Mouse (Mus musculus): ENCODE data around the gene Olfr311.
"Not testable (repeated sequence)": the region's sequence is repeated elsewhere in the genome, so short reads cannot be mapped to it uniquely, and the experiment has no call there.

The Olfr311 gene

DNA sequence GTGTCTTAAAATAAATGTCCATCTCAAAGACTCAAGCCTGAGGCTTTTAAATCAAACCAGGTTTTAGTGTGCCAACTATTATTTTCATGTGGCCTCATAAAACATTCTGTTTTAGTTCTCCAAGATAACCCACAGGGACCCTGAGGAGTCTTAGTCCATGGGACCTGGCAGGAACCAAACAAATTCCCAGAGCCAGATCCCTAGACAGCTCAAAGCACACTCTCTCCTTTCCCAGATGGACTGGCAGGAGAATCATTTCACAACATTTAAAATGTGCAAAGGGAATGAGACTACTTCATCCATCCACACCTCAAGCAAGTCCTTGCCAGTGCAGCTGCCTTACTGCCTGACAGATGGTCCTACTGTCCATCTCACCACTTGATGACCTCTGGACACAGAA lies at the start of gene Olfr311:
TSS of gene Olfr311 (plus strand) at position 301 of the 400 bp plus-strand sequence.
- DNase-seq = not testable (repeated sequence)

DNA sequence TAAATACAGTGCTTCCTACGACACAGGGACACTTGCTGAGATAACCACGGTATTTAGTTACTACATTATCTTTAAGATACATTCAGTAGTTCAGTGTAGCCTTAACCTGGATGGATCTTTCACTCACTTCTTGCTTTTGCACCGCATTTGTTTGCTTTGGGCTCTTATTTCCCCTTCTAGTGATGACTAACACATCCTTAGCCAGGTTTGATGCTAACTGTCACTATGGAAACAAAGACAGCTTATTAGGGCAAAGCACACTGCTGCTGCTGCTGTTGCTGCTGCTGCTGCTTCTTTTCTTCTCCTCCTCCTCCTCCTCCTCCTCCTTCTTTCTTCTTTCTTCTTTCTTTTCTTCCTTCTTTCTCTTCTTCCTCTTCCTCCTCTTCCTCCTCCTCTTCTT lies 49.5 kb upstream of the Olfr311 start:
- DNase-seq = no peak

DNA sequence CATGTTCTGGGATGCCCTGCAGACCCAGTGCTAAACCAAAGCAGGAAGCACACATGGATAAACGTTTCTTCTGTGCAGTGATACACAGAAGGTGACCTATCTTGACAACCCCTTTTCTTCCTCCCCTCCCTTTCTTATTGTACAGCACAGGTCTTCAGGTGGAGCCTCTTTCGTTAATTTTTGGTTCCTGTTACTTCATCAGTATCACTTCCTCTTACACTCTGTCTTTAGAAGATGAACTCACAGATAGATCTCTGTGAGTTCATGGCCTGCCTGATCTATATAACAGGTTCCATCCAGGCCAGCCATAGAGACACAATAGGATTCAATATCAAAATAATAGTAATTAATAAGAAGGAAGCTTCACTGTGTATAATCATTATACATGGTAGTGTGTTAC lies 49.0 kb upstream of the Olfr311 start:
- DNase-seq = no peak

DNA sequence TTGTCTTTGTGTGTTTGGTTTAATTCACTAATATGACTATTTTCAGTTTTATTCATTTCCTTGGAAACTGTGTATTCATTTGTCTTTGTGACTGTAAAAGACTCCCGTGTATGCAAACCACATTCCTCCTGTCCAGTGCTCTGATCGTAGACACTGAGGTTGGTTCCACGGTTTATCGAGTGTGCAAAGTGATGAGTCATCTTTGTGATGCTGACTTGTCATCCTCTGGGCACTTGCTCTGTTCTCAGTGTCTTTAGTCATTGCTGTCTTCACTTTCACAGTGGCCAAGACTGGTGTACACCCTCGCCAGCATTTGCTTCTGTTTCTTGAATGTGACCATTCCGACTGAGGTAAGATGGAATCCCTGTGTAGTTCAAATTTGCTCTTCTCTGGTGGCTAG lies 48.4 kb upstream of the Olfr311 start:
- no peak for DNase-seq

DNA sequence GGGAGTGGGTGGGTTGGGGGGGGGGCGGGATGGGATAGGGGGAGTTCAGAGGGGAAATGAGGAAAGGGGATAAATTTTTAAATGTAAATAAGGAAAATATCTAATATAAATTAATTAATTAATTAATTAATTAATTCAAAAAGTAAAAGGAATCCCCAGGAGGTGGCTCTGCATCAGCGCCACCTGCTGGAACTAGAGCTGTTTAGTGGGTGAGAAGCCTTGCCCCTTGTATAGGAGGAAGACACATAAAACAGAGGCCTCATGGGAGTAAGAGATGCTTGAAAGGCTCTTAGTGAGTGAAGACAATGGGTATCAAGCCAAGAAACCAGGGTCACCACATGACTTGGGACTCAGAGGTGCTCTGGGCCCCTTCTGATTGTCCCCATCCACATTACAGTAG lies 43.2 kb upstream of the Olfr311 start:
- DNase-seq = no peak

DNA sequence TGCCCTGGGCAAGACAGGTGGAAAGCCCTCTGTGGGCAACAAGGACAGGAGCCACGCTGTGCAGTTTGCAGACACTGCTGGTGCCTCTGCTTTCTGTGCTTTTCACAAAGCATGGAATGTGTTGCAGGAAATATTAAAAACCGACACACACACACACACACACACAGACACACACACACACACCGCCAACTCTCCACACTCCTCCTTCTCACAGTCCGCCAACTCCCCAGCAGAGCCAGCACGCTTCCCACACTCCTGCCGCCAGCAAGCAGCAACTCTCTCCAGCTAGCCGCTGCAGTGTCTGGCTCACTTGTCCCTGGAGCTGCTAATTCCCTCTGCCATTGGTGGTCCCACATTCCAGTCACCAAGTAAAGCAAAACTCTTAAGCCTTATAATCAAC lies 42.2 kb upstream of the Olfr311 start:
- DNase-seq = no peak

DNA sequence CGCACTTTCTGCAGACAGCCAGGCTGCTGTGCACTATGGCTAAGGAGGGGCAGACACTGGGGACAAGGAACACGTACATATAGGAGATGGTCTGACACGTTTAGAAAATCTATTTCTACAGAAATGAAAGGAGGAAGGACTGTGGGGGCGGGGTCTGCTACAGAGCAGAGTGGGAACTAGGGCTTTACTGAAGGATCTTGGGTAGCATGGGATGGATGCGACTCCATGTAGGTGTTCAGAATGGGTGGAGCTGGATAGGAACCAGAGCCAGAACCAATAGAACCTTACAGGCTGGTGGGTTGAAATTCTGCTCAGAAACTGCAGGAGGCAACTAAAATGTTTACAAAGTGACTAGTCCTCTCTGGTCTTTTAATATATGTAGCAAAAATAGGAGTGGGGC lies 39.3 kb upstream of the Olfr311 start:
- DNase-seq = no peak

DNA sequence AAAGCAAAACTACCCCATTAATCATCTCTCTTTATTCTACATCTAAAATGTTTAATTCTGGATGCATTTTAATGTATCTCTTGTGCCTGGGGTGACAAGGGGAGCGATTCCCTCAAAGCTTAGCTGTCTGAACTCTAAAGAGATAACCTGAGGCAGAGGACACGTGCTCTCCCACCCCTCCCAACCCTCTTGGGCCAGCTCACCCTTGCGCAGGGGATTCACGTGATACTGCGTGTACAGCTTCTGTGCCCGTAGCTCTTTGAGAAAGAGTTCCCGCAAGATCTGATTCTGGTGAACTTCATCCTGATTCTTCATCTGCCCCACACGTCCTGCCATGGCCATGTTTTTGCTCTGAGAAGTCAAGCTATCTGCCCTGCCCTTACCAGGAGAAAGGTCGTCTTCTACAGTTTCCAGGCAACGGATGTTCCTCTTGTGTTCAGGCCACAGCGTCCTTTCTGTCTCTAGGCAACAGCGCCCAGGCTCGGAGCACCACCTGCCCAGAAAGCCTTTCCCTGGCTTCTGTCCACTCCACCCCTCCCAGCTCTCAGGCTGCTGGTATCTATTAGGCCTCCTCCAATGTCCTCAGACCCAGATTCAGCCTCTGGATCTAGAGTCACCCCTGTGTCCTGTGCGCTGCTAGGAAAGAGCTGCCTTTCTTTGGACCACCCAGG lies 37.4 kb upstream of the Olfr311 start, which contains the start of gene Fam183b:
TSS of gene Fam183b (minus strand) at position 403 of the 671 bp plus-strand sequence.
- no peak for DNase-seq

DNA sequence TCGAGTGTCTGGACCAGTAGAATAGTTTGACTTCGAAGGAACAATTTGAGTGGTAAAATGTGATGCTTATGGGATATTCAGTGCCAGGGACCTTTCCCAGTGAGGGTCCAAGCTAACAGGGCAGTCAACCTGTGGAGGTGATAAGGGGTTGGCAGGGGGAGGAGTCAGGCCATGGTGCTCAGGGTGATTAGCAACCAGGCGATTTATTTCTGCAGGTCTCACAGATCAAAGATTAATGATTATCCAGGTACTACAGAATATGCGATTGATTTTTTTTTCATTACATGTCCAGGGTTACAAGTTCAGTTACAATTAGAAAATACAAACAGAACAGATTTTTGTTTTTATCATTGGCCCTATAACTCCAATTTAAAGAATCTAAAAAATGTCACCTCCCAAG lies 35.2 kb upstream of the Olfr311 start:
- no peak for DNase-seq

DNA sequence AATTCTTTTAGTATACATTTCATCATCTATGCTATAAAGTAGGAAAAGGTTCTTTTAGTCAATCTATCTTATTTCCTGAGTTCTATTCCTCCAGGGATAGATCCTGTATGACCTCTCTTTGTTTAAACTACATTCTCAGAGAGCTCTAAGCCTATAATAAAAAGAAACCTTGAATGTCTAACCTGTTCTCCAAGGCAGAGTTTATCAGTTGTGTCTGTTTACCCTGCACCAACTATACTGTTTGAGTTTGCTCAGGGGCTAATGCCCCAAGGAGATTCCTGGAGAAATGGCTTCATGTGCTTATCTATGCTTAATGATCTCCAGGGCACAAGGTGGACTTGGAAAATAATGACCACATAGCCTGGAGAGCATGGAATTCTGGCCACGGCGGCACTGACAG lies 34.7 kb upstream of the Olfr311 start:
- DNase-seq = no peak

DNA sequence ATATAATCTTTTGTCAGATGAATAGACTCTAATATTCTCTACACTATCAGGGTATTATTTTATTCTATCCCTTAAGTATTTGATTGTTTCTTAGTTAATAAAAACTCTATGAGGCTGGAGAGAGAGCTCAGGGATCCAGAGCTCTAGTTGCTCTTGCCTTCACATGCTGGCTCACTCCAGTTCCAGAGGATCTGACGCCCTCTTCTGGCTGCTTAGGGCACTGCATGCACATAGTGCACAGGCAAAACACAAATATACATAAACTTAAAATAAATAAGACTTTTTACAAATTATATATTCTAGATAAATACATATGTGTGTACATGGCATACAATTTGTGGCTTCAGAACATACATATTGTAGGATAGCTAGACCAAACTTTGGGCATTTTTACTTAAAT lies 27.1 kb upstream of the Olfr311 start:
- DNase-seq = no peak

DNA sequence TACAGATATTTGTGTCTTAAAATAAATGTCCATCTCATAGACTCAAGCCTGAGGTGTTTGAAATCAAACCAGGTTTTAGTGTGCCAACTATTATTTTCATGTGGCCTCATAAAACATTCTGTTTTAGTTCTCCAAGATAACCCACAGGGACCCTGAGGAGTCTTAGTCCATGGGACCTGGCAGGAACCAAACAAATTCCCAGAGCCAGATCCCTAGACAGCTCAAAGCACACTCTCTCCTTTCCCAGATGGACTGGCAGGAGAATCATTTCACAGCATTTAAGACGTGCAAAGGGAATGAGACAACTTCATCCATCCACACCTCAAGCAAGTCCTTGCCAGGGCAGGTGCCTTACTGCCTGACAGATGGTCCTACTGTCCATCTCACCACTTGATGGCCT lies 24.4 kb upstream of the Olfr311 start, which contains the start of gene Olfr313:
TSS of gene Olfr313 (plus strand) at position 301 of the 400 bp plus-strand sequence.
- DNase-seq = not testable (repeated sequence)

DNA sequence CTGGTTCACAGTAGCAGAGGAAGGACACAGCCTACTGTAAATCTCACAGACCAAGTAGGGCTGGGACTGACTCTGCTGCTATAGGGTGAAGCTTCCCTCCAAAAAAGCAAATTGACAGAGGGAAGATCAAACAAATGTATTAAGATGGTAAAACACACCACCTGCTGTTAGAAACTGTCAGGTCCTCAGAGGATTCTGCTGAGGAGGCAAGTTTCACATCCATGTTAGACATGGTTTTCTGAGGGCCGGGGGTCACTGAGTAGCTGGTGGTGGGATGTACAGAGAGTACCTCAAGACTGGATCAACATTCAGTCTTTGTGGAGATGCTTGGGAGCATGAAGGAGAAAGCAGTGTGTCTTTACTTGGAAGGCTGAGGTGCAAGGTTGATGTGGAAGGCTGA lies 23.4 kb upstream of the Olfr311 start:
- DNase-seq = no peak

DNA sequence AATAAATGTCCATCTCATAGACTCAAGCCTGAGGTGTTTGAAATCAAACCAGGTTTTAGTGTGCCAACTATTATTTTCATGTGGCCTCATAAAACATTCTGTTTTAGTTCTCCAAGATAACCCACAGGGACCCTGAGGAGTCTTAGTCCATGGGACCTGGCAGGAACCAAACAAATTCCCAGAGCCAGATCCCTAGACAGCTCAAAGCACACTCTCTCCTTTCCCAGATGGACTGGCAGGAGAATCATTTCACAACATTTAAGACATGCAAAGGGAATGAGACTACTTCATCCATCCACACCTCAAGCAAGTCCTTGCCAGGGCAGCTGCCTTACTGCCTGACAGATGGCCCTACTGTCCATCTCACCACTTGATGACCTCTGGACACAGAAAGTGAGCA lies 10.1 kb upstream of the Olfr311 start, which contains the start of gene Olfr312:
TSS of gene Olfr312 (plus strand) at position 301 of the 400 bp plus-strand sequence.
- DNase-seq = not testable (repeated sequence)

DNA sequence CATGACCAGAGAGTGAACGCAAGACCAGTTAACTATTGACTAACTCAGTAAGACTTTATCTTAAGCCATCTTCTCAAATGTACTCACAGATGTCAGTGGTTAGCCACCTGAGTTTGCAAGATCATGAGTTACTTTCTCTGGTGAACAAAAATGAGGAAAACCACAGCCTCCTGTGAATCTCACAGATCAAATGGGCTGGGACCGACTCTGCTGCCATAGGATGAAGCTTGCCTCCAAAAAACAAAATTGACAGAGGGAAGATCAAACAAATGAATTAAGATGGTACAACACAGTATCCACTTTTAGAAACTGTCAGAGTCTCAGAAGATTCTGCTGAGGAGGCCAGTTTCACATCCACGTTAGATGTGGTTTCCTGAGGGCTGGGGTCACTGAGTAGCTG lies 9.3 kb upstream of the Olfr311 start:
- no peak for DNase-seq

DNA sequence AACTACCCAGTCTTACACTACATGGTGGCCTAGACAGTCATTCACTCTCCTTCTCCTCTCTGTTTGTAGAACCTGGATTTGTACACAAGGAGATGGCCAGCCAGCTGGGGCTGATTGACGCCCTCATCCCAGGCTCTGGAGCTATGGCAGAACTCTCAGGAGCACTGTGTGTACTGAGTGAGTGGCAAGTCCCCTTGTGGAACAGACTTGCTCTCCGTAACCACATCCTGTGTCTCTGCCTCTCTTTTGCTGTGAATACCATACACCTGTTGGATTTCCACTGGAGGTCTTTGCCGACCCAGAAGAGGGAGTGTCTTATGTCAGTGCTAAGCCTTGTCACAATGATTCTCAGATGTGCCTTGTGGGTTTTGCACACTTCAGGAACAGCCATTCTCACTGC lies 6.5 kb upstream of the Olfr311 start:
- not testable (repeated sequence) for DNase-seq

DNA sequence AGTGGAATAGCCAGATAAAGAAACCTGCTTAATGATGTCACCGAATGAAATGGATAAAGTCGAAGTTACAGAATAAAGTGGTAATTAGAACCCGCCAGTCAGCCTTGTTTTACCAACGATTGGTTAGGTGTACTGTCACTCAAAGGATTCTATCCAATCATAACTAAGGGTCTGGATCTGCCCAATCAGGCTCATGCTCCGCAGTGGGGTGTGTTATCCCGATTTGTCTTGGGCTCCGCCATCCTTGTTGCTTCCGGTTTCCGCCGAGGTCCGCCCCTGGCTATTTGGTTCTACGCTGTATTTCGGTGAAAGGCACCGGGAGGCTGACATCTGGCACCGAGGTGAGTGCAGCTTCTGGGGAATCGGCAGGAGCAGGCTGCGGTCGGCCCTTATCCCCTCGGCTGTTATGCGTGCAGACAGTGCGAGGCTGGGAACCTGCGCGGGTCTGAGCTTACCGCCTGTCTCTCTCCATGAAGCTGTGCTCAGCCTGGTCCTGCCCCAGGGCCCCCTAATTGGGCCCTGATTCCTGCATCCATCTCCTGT lies 7.9 kb downstream of the Olfr311 start, which contains the start of gene Gm12258:
TSS of gene Gm12258 (plus strand) at position 240 of the 543 bp plus-strand sequence.
- DNase-seq = peak; percentile 97

DNA sequence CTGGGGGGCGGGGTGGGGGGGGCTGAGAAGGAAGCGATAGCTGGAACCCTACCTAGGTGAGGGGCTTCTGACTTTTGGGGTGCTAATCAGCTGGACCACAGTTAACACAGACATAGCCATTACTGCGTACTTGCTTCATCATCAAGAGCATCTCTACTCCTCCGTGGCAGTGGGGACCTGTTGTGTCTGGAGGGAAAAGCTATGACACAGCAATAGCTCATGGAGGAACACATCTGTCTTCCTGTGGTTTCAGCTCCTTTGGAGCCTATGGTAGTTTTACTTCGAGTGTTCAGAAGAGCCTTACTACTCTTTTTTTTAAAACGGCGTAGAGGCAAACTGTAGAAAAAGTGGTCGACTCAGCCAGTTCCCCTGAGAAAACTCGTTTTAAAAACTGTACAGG lies 8.6 kb downstream of the Olfr311 start:
- no peak for DNase-seq

DNA sequence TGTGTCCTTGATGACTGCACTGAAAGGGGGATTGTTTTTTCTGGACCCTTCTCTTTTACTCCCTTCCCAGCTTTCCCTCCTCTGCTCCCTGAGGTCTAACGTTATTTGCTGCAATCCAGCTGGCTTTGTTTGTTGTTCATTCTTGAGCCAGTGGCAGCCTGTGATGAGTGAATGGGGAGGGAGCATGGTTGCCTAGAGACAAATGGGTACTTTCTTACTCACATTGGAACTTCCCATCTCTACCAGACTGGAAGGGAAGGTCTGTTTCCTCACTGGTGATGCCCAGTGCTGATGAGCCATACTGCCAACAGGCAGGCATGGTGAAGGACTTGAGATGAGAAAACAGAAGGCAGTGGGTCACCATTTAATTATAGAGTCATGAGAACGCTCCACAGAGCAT lies 10.7 kb downstream of the Olfr311 start:
- peak; percentile 22 for DNase-seq

DNA sequence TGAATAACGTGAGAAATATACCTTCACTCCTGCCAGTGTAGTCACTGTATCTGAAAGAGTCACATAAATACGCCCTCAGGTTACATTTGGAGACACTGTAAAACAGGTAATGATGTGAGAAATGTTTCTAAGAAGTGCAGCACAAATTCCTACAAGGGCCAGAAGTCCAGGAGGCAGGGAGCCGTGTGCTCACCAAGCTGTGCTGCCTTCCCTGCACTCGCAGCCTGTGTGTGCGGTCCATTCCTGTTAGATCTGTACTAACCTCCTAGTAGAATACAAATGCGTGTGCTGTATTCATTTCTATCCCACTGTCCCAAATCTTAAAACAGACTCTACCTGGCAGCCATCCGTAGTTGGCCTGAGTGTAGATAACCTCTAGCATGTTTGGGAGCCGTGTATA lies 21.7 kb downstream of the Olfr311 start:
- DNase-seq = no peak

DNA sequence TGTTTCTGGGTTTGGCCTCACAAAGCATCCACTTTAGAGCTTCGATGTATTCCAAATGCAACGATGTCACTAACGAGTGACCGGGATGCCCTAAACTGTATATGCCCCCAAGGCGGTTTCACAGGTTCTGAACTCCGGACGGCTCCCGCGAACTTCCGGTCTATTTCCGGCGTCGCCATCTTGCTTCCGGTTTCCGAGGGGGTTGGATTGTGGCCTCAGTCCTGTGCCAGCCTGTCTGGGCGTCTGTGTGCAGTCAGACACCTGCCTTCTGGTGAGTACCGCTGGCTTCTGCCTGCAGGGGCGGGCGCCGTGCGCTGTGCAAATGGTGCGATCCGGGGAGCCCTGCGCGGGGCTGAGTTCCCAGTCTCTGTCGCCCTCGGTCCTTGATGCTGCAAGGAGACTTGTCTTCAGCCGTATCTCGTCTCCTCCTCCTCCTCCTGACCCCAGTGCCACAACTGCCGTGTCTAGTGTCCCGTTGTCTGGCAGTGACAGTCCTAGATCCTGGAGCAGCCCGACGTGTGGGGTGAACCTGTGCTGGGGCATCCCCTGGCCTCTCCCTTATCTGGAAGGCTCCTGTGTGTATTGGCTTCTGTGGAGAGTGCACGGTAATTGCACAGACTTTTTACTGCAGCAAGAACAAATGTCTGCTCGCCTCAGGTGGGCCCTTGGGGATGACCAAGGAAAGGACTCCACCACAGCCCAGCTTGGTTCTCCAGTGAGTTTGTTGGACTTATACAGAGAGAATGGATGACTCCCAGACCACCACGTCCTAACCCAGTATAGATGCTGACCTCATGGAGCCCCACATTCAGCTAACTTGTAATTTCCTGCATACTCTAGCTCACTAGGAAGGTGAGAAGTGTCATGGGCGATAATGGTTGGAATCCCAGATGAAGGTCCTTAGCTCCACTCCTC lies 28.2 kb downstream of the Olfr311 start, which contains the start of gene 2810021J22Rik:
TSS of gene 2810021J22Rik (plus strand) at position 178 of the 915 bp plus-strand sequence.
- peak; percentile 85 for DNase-seq

DNA sequence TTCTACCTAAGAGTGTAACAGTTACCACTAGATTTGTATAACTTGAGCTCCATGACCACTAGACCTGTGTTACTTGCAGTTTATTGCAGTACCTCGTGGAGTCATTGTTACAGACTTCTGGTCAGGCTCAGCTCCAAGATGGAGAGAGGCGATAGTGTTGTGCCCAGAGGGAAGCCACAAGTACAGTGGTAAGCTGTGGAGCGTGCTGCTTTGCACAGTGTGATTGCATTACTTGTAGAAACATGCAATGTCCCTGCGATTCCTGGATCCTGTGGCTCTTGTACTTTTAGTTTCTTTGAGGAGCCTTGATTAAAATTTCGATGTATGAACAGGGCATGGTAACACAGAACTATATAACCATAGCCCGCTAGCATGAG lies 28.9 kb downstream of the Olfr311 start:
- DNase-seq = no peak

DNA sequence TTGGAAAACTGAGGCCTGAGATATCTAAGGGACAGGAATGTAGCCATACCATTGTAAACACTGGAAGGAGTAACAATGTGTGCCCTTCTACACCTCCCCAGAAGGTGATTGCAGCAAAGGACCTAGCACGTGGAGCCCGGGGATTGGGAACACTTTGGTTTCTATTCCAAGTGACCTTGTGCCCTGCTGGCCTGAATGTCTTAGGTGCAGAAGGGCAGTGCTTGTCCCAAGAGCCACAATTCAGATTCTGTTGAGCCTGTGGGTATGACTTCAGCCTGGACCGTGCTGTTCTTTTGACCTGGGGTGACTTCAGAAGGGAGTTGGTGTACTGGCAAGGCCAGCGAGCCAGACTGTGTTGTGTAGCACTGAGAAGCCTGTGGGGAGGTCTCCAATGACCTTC lies 31.9 kb downstream of the Olfr311 start:
- DNase-seq = no peak

DNA sequence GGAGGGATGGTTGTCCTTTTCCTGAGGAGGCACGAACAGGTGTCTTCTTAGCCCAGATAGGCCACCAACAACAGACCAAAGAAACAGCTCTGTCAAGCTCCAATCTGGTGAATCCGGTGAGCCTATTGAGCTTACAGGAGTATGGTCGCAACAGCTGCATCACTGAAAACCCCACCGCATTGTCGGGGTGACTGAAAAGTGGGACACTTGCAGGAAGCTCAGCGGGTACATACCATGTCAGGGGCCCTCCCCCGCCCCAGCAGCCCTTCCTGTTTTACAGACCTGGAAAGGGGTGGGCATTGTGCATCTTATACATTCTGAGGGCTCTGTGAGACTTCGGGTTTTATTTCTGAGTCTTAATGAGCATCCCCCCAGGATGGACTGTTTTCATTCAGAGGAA lies 44.7 kb downstream of the Olfr311 start:
- no peak for DNase-seq

All from lung, postnatal 10 days (tissue).